In the genomic region with DNA sequence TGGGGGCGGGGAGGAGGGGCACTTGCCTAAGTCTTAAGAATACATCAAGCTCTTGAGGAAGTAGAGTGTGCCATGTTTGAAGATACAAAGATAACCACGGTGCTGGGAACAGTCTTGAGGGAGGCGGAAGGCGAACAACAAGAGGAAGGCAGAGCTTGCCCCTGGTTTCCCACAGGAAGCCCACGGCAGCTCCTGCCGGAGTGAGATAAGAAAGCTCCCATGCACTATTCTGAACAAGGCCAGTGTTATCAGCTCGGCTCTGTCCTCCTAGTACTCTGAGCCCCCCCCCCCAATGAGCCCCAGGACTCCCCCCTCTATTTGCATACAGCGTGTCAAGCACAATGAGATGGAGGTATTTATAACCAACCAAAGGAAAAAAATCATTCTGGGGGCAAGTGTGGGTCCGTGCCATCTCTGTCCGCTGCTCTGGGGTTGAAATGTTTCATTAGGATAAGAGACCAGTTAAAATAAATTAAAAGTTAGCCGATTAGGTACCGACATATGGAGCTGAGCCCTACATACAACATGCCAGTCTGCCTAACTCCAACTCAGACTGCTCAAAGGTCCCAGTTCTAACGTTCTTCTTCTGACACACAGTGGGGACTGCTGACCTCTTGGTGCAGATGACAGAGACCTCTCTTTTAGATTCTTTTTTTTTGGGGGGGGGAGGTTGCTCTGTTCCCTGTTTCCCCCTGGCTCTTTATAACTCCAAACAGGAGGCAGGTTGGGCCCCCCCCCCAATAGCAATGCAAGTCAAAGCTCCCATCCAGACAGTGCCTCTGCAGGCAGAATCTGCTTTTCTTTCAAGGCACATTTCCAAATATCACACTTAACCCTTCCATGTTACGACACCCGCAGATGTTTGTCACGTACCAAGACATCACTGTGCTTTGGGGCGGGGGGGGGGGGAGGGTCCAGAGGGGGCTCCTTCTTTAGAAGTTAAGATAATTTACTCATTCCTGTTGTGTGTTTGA, we compare ENCODE assay signal across 9 mouse cellular contexts.
DNase-seq lines count a peak whose midpoint lies in the region; ATAC-seq lines count a peak whose summit lies in the region.
"Had no signal": no experiment of that assay in that cellular context is flagged by ENCODE, and none has a peak within 500 bp of the region (broad histone marks: within the 10 kb centered on the region; RNA-seq: fewer than 3 reads in every experiment).

No protein-coding gene starts in this region.

- no peaks in the 10 kb centered on the region for H3K4me1 ChIP-seq in hindbrain, embryonic 13.5 days (replicated peaks)
- no peaks in the 10 kb centered on the region for H3K4me1 ChIP-seq in hindbrain, embryonic 11.5 days (replicated peaks; ENCODE audit: control insufficient read depth, insufficient read depth, low read length)
- H3K4me1 ChIP-seq in heart, embryonic 13.5 days: peaks cover 25% of the 10 kb centered on the region
- H3K4me1 ChIP-seq in midbrain, embryonic 16.5 days (ENCODE audit: control insufficient read depth, insufficient read depth, low read length): no peaks in the 10 kb centered on the region
- no peaks in the 10 kb centered on the region for H3K4me1 ChIP-seq in forebrain, embryonic 15.5 days
- H3K4me1 ChIP-seq: midbrain, embryonic 12.5 days had no signal

- no peaks in the 10 kb centered on the region for H3K36me3 ChIP-seq in hindbrain, embryonic 13.5 days
- no peaks in the 10 kb centered on the region for H3K36me3 ChIP-seq in hindbrain, embryonic 11.5 days (ENCODE audit: control insufficient read depth, insufficient read depth, low read length)
- H3K36me3 ChIP-seq in heart, embryonic 13.5 days: peaks cover 23% of the 10 kb centered on the region
- H3K36me3 ChIP-seq in midbrain, embryonic 16.5 days (ENCODE audit: control insufficient read depth, insufficient read depth, low read length): no peaks in the 10 kb centered on the region
- no peaks in the 10 kb centered on the region for H3K36me3 ChIP-seq in forebrain, embryonic 15.5 days
- H3K36me3 ChIP-seq: midbrain, embryonic 12.5 days had no signal

- WGBS in hindbrain, embryonic 13.5 days: 67% methylated on average over 17 of the region's 17 CpGs
- 70% methylated on average over 17 of the region's 17 CpGs for WGBS in hindbrain, embryonic 11.5 days
- WGBS in heart, embryonic 13.5 days: 16% methylated on average over 17 of the region's 17 CpGs
- WGBS in midbrain, embryonic 16.5 days: 59% methylated on average over 17 of the region's 17 CpGs
- 71% methylated on average over 17 of the region's 17 CpGs for WGBS in forebrain, embryonic 15.5 days

- H3K9ac ChIP-seq in hindbrain, embryonic 13.5 days: no peak overlapping the region
- no peak overlapping the region for H3K9ac ChIP-seq in hindbrain, embryonic 11.5 days (ENCODE audit: low read depth, low read length)
- peak overlapping the region; percentile 44; the same call in 1 of the 2 replicates for H3K9ac ChIP-seq in heart, embryonic 13.5 days
- H3K9ac ChIP-seq in midbrain, embryonic 16.5 days (ENCODE audit: low read depth, low read length): no peak overlapping the region
- H3K9ac ChIP-seq in forebrain, embryonic 15.5 days (replicated peaks): no peak overlapping the region
- H3K9ac ChIP-seq: midbrain, embryonic 12.5 days had no signal

- ATAC-seq in hindbrain, embryonic 13.5 days (ENCODE audit: low FRiP score): 0 out of 2 replicates have a peak, but pooled peaks have one; percentile 43
- no peak for ATAC-seq in hindbrain, embryonic 11.5 days (ENCODE audit: low FRiP score)
- peak; percentile 77 for ATAC-seq in heart, embryonic 13.5 days (ENCODE audit: extremely low read depth, insufficient number of reproducible peaks, low FRiP score, low TSS enrichment)
- peak; percentile 60; the same call in 1 of the 2 replicates for ATAC-seq in midbrain, embryonic 16.5 days
- ATAC-seq in forebrain, embryonic 15.5 days (replicated peaks): no peak

- H3K4me3 ChIP-seq in hindbrain, embryonic 13.5 days: no peak overlapping the region
- H3K4me3 ChIP-seq in hindbrain, embryonic 11.5 days (ENCODE audit: low read depth, low read length): no peak overlapping the region
- H3K4me3 ChIP-seq in heart, embryonic 13.5 days: peak overlapping the region; percentile 25
- no peak overlapping the region for H3K4me3 ChIP-seq in midbrain, embryonic 16.5 days (ENCODE audit: low read depth, low read length)
- no peak overlapping the region for H3K4me3 ChIP-seq in forebrain, embryonic 15.5 days
- H3K4me3 ChIP-seq: midbrain, embryonic 12.5 days had no signal

- H3K4me2 ChIP-seq in hindbrain, embryonic 13.5 days: no peak overlapping the region
- H3K4me2 ChIP-seq in hindbrain, embryonic 11.5 days (replicated peaks; ENCODE audit: low read depth, low read length): no peak overlapping the region
- peak overlapping the region; percentile 62 for H3K4me2 ChIP-seq in heart, embryonic 13.5 days
- no peak overlapping the region for H3K4me2 ChIP-seq in midbrain, embryonic 16.5 days (ENCODE audit: low read length)
- no peak overlapping the region for H3K4me2 ChIP-seq in forebrain, embryonic 15.5 days (replicated peaks)
- H3K4me2 ChIP-seq: midbrain, embryonic 12.5 days had no signal

- intact Hi-C loops in left cerebral cortex, postnatal 4 days (cut with DNase I): no loop called here

- 0 out of 2 replicates have a peak overlapping the region, but pooled peaks have one; percentile 20 for H3K27ac ChIP-seq in hindbrain, embryonic 13.5 days
- no peak overlapping the region for H3K27ac ChIP-seq in hindbrain, embryonic 11.5 days (ENCODE audit: low read depth, low read length)
- H3K27ac ChIP-seq in heart, embryonic 13.5 days (replicated peaks): peak overlapping the region; percentile 88
- no peak overlapping the region for H3K27ac ChIP-seq in midbrain, embryonic 16.5 days (ENCODE audit: low read length)
- no peak overlapping the region for H3K27ac ChIP-seq in forebrain, embryonic 15.5 days (replicated peaks)
- H3K27ac ChIP-seq: midbrain, embryonic 12.5 days had no signal

- H3K27me3 ChIP-seq in hindbrain, embryonic 13.5 days: no peaks in the 10 kb centered on the region
- no peaks in the 10 kb centered on the region for H3K27me3 ChIP-seq in hindbrain, embryonic 11.5 days (ENCODE audit: control insufficient read depth, insufficient read depth, low read length)
- H3K27me3 ChIP-seq in heart, embryonic 13.5 days (replicated peaks): no peaks in the 10 kb centered on the region
- no peaks in the 10 kb centered on the region for H3K27me3 ChIP-seq in midbrain, embryonic 16.5 days (ENCODE audit: control insufficient read depth, insufficient read depth, low read depth, low read length)
- no peaks in the 10 kb centered on the region for H3K27me3 ChIP-seq in forebrain, embryonic 15.5 days
- H3K27me3 ChIP-seq: midbrain, embryonic 12.5 days had no signal

- no peak for DNase-seq in hindbrain, embryonic 11.5 days (ENCODE audit: low spot score)
- peak; percentile 30 to 50 for DNase-seq in kidney, postnatal 4 days
- DNase-seq in right cerebral cortex, postnatal 4 days: no peak
- no peak for DNase-seq in left cerebral cortex, postnatal 4 days

- H3K9me3 ChIP-seq in hindbrain, embryonic 13.5 days: no peaks in the 10 kb centered on the region
- H3K9me3 ChIP-seq in hindbrain, embryonic 11.5 days (ENCODE audit: control insufficient read depth, low read length): no peaks in the 10 kb centered on the region
- H3K9me3 ChIP-seq in heart, embryonic 13.5 days: peaks cover 4% of the 10 kb centered on the region; the same call in 1 of the 2 replicates
- no peaks in the 10 kb centered on the region for H3K9me3 ChIP-seq in midbrain, embryonic 16.5 days (replicated peaks; ENCODE audit: control insufficient read depth, low read length, poor library complexity, severe bottlenecking)
- no peaks in the 10 kb centered on the region for H3K9me3 ChIP-seq in forebrain, embryonic 15.5 days

Comparison
In these comparisons a context has a peak if more than half of its experiments do, and no peak if none do; other contexts are left out.
1. ATAC-seq: peak in hindbrain, embryonic 13.5 days (single experiment), heart, embryonic 13.5 days (single experiment) and midbrain, embryonic 16.5 days (single experiment); none in hindbrain, embryonic 11.5 days (single experiment) and forebrain, embryonic 15.5 days (single experiment).
2. H3K27ac ChIP-seq: peak in hindbrain, embryonic 13.5 days (single experiment) and heart, embryonic 13.5 days (single experiment); none in hindbrain, embryonic 11.5 days (single experiment), midbrain, embryonic 16.5 days (single experiment) and forebrain, embryonic 15.5 days (single experiment).
3. DNase-seq: peak in kidney, postnatal 4 days (2 of 2); none in hindbrain, embryonic 11.5 days (single experiment), right cerebral cortex, postnatal 4 days (single experiment) and left cerebral cortex, postnatal 4 days (single experiment).